Mouse (Mus musculus) hindbrain, embryonic 16.5 days (tissue): ENCODE data around the gene Wdr35. TPM values are rescaled to one million over a fixed set of nuclear protein-coding genes. Genes with fewer than 3 reads are reported as not detected.
"Not testable (repeated sequence)": the region's sequence is repeated elsewhere in the genome, so short reads cannot be mapped to it uniquely, and the experiment has no call there.

Source experiments
- ATAC-seq: fragments of 200-750 bp; cut with Nextera tagmentation; 2 replicates; pipeline ENCODE4 v1.8.0; 2017; ENCODE audit warnings: moderate TSS enrichment, moderate library complexity
- H3K27ac ChIP-seq: fragments of 300-500 bp; sonication (generic); 2 replicates; pipeline ENCODE4 v1.5.1; 2014; ENCODE audit warnings: low read depth, mild to moderate bottlenecking, control low read depth, low read length, moderate library complexity
- H3K27me3 ChIP-seq: fragments of 300-500 bp; sonication (generic); replicated peaks from 2 replicates; pipeline ENCODE4 v1.6.1; 2014; ENCODE audit warnings: low read length; ENCODE audit not compliant: control insufficient read depth, insufficient read depth
- H3K36me3 ChIP-seq: fragments of 300-500 bp; sonication (generic); 2 replicates; pipeline ENCODE4 v1.6.1; 2014; ENCODE audit warnings: mild to moderate bottlenecking, low read length, moderate library complexity, mixed read lengths; ENCODE audit not compliant: control insufficient read depth, insufficient read depth
- H3K4me1 ChIP-seq: fragments of 300-500 bp; sonication (generic); 2 replicates; pipeline ENCODE4 v1.6.1; 2014; ENCODE audit warnings: low read depth, low read length; ENCODE audit not compliant: control insufficient read depth, insufficient read depth
- H3K4me2 ChIP-seq: fragments of 300-500 bp; sonication (generic); 2 replicates; pipeline ENCODE4 v1.6.1; 2014; ENCODE audit warnings: mild to moderate bottlenecking, low read length, control low read depth, moderate library complexity
- H3K4me3 ChIP-seq: fragments of 300-500 bp; sonication (generic); 2 replicates; pipeline ENCODE4 v1.5.1; 2014; ENCODE audit warnings: mild to moderate bottlenecking, low read length, control low read depth, moderate library complexity
- H3K9ac ChIP-seq: fragments of 300-500 bp; sonication (generic); 2 replicates; pipeline ENCODE4 v1.6.1; 2014; ENCODE audit warnings: low read depth, mild to moderate bottlenecking, control low read depth, low read length, moderate library complexity
- H3K9me3 ChIP-seq: fragments of 300-500 bp; sonication (generic); 2 replicates; pipeline ENCODE4 v1.6.1; 2014; ENCODE audit warnings: mild to moderate bottlenecking, low read length, moderate library complexity; ENCODE audit not compliant: control insufficient read depth
- WGBS: fragments of 180-500 bp; shearing (Covaris S2); extraction: QIAGEN DNeasy Blood & Tissue Kit; methylation state at CpG from one replicate; pipeline ENCODE4 v1.1.7; 2014; 5-methylcytosine and 5-hydroxymethylcytosine counted together
- polyA plus RNA-seq: library from polyadenylated mRNA; unstranded; fragments of >200 nt; fragmentation: Nextera tagmentation; extraction: Ambion mirVana; gene quantifications from 2 replicates; pipeline ENCODE4 v1.2.1, GENCODE M21; 2015

The Wdr35 gene
- polyA plus RNA-seq, 1 experiment from 2014 or later: 23.6 TPM

- peaks cover 14% of the 10 kb centered on the region for H3K36me3 ChIP-seq
- no peak for ATAC-seq
- no peak overlapping the region for H3K4me2 ChIP-seq
- H3K9me3 ChIP-seq: no peaks in the 10 kb centered on the region
- no peak overlapping the region for H3K27ac ChIP-seq
- no peak overlapping the region for H3K4me3 ChIP-seq
- WGBS: 90% methylated on average over 13 of the region's 13 CpGs
- no peaks in the 10 kb centered on the region for H3K4me1 ChIP-seq
- no peak overlapping the region for H3K9ac ChIP-seq
- no peaks in the 10 kb centered on the region for H3K27me3 ChIP-seq
Observed at GRCm38 (mm10) chr12:9024736-9025135, 51.0 kb downstream of the Wdr35 start.

DNA sequence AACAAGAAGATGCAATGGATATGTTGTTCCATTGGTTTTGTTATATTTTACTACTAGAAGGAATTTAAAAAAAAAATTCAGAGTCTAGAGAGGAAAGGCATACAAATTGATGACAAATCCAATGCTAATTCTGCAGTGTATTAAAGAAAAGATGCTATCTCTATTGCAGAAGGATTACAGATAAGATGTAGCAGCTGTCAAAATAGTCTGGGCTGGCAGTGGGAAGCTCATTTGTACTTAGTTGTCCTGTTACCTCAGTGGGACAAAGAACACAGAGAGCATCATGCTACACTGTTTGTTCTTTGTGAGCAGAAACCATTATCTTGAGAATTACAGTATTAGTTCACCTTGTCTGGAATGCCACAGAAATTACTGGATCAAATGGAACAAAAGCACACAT lies 53.2 kb downstream of the Wdr35 start:
- H3K9ac ChIP-seq: no peak overlapping the region
- no peak overlapping the region for H3K27ac ChIP-seq
- no peak overlapping the region for H3K4me3 ChIP-seq
- peaks cover 6% of the 10 kb centered on the region for H3K4me1 ChIP-seq
- no peaks in the 10 kb centered on the region for H3K9me3 ChIP-seq
- no peaks in the 10 kb centered on the region for H3K27me3 ChIP-seq
- no peak overlapping the region for H3K4me2 ChIP-seq
- H3K36me3 ChIP-seq: peaks cover 14% of the 10 kb centered on the region
- no peak for ATAC-seq

- WGBS: 92% methylated on average over 7 of the region's 7 CpGs
- not testable (repeated sequence) for H3K4me2 ChIP-seq, ATAC-seq, H3K4me3 ChIP-seq, H3K27ac ChIP-seq, H3K9me3 ChIP-seq, H3K9ac ChIP-seq, H3K4me1 ChIP-seq, H3K27me3 ChIP-seq
- peaks cover 14% of the 10 kb centered on the region for H3K36me3 ChIP-seq
Observed at GRCm38 (mm10) chr12:9028816-9029215, 55.1 kb downstream of the Wdr35 start.

- H3K4me1 ChIP-seq: peaks cover 6% of the 10 kb centered on the region
- 53% methylated on average over 4 of the region's 4 CpGs for WGBS
- no peak overlapping the region for H3K9ac ChIP-seq
- no peaks in the 10 kb centered on the region for H3K9me3 ChIP-seq
- peak; percentile 54 for ATAC-seq
- H3K27ac ChIP-seq: peak overlapping the region; percentile 99
- peak overlapping the region; percentile 79 for H3K4me3 ChIP-seq
- H3K4me2 ChIP-seq: peak overlapping the region; percentile 44
- H3K27me3 ChIP-seq: no peaks in the 10 kb centered on the region
- H3K36me3 ChIP-seq: peaks cover 11% of the 10 kb centered on the region; the same call in 1 of the 2 replicates
Observed at GRCm38 (mm10) chr12:9029506-9029887, 55.8 kb downstream of the Wdr35 start.

DNA sequence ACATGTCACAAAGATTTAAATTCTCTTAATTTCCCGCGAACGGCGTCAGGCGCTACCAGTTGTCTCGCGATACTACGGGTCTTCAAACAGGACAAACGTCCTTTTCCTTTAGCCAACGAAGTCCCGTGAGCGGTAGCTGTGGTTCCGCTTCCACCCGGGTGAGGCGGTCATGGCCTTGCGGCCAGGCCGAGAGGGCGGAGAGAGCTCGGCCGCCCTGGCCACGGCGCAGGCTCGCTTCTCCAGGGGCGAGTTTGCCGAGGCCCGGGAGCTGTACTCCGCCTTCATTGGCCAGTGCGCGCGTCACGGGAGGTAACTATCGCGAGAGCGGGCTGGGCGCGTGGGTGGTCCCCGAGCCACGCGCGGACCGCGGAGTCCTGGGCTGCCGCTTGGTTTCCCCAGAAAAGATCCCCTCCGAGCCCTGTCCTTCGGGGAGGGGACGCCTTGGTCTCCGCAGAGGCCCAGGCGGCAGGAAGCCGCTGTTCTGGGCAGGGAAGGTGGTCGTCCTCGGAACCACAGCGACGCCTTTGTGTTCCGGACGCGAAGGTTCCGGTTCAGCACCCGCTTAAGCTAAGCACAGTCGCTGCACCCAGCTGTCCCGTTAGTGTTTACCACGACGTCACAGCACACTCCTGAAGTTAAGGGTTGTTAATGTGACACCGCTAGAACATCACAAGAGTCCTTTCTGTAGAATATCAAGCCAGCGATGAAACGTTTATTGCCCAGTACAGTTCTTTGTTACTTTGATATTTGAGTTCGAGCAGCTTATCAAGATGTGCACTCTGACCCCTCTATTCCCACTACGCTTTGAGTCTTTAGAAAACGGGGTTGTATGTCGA lies 56.4 kb downstream of the Wdr35 start, which contains the start of gene Ttc32:
TSS of gene Ttc32 (plus strand) at position 110 of the 836 bp plus-strand sequence.
- no peaks in the 10 kb centered on the region for H3K27me3 ChIP-seq
- H3K4me3 ChIP-seq: peak within 1 kb of the TSS; percentile 79
- peak within 1 kb of the TSS; percentile 86 for H3K4me2 ChIP-seq
- H3K4me1 ChIP-seq: peaks cover 6% of the 10 kb centered on the region
- H3K9me3 ChIP-seq: no peaks in the 10 kb centered on the region
- peak within 1 kb of the TSS; percentile 96 for H3K9ac ChIP-seq
- H3K36me3 ChIP-seq: peaks cover 11% of the 10 kb centered on the region; the same call in 1 of the 2 replicates
- H3K27ac ChIP-seq: peak within 1 kb of the TSS; percentile 99
- WGBS: under 1% methylated on average over 60 of the region's 69 CpGs
- ATAC-seq: peak; percentile 98

DNA sequence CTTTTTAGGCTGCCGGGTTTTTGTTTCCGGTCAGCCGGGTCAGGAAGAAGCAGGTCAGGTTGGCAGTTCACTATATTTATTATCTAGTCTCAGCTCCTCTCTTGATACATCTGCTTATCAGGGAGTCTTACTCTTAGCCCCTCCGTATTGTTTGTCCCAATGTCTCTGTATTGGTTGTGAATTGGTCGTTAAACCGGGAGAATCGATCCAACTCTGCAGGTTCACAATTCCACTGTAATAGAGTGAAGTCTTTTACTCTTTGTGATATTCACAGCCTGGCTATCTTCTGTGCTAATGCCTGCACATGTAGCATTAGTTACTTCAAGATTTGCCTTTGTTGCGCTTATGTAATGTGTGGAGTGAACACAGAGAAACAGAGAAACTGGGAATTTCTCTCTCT lies 57.5 kb downstream of the Wdr35 start:
- no peak for ATAC-seq
- Histone ChIP-seq H3K4me2 (peak overlapping the region; percentile 86), H3K4me1 (peaks cover 6% of the 10 kb centered on the region), H3K9ac (peak overlapping the region; percentile 96), H3K4me3 (peak overlapping the region; percentile 79), H3K27ac (no peak overlapping the region), H3K36me3 (peaks cover 11% of the 10 kb centered on the region; the same call in 1 of the 2 replicates), H3K9me3 (no peaks in the 10 kb centered on the region), H3K27me3 (no peaks in the 10 kb centered on the region)
- 63% methylated on average over 8 of the region's 8 CpGs for WGBS

DNA sequence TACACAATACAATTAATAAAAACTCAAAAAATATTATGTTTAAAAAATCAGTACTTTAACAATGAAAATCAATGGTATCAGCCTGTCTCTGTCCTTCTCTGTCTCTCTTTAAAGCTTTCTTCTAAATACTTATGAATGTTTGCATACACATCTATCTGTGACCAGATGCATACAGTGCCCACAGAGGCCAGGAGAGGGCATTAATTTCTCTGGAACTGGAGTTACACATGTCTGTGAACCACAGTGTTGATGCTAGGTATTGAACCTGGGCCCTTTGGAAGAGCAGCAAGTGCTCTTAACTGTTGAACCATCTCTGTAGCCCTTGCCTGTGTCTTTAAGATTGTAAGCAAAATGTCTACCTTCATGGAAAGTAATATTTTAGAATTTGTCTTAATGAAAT lies 59.4 kb downstream of the Wdr35 start:
- ATAC-seq: no peak
- Histone ChIP-seq H3K4me1 (peaks cover 6% of the 10 kb centered on the region), H3K27ac (no peak overlapping the region), H3K9me3 (no peaks in the 10 kb centered on the region), H3K4me2 (no peak overlapping the region), H3K4me3 (no peak overlapping the region), H3K9ac (no peak overlapping the region), H3K27me3 (no peaks in the 10 kb centered on the region), H3K36me3 (0 out of 2 replicates have a peak, but pooled peaks cover 4% of the 10 kb centered on the region)

DNA sequence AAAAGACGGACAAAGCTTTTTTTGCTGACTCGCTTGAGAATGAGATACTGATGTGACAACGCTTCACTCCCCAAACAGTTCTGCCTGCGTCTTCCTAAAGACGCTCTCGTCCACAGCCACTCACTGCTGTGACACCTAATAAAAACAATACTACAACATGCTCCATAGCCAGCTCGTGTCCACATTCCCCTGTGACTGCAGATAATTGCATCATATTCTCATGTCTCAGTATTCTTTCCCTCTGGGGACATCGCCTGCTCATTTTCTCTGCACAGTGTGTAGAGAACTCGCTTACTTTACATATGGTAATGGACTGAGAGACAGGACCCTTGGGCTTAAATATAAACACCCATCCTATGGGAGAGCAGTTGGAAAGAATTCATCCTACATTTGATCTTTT lies 62.7 kb downstream of the Wdr35 start:
- no peak for ATAC-seq
- 69% methylated on average over 9 of the region's 9 CpGs for WGBS
- Histone ChIP-seq H3K36me3 (no peaks in the 10 kb centered on the region), H3K4me2 (no peak overlapping the region), H3K4me1 (no peaks in the 10 kb centered on the region), H3K27me3 (no peaks in the 10 kb centered on the region), H3K9ac (no peak overlapping the region), H3K4me3 (no peak overlapping the region), H3K9me3 (no peaks in the 10 kb centered on the region), H3K27ac (no peak overlapping the region)

GRCm38 (mm10) chr12:9040177-9040576 lies 66.5 kb downstream of the Wdr35 start:
- WGBS: 80% methylated on average over 5 of the region's 5 CpGs
- no peak for ATAC-seq
- Histone ChIP-seq H3K36me3 (no peaks in the 10 kb centered on the region), H3K9ac (no peak overlapping the region), H3K4me3 (no peak overlapping the region), H3K4me2 (no peak overlapping the region), H3K4me1 (no peaks in the 10 kb centered on the region), H3K9me3 (no peaks in the 10 kb centered on the region), H3K27me3 (no peaks in the 10 kb centered on the region), H3K27ac (no peak overlapping the region)
